Mouse (Mus musculus) myocyte (in vitro differentiated cells): Measurements from ENCODE around the gene Pard3b. TPM values are rescaled to one million over a fixed set of nuclear protein-coding genes. Genes with fewer than 3 reads are reported as not detected.

Experiments
- H3K27me3 ChIP-seq: one replicate; pipeline ENCODE4 v1.6.1; 2011; ENCODE audit not compliant: control insufficient read depth, insufficient read depth, insufficient read length
- H3K36me3 ChIP-seq: one replicate; pipeline ENCODE4 v1.6.1; 2011; ENCODE audit not compliant: control insufficient read depth, insufficient read depth
- H3K4me2 ChIP-seq: one replicate; pipeline ENCODE4 v1.6.1; 2011; ENCODE audit warnings: low read depth, control low read depth
- H3K4me3 ChIP-seq: one replicate; pipeline ENCODE4 v1.5.1; 2011; ENCODE audit warnings: mild to moderate bottlenecking, control low read depth, moderate library complexity
- H3K79me2 ChIP-seq: one replicate; pipeline ENCODE4 v1.6.1; 2011; ENCODE audit not compliant: control insufficient read depth, insufficient read depth
- H3ac ChIP-seq: one replicate; pipeline ENCODE4 v1.6.1; 2011; ENCODE audit not compliant: control insufficient read depth, insufficient read length
- CEBPB ChIP-seq: IDR thresholded peaks from 2 replicates; pipeline ENCODE4 v1.6.1; 2011; ENCODE audit warnings: mild to moderate bottlenecking, moderate library complexity; ENCODE audit not compliant: poor library complexity, insufficient read depth, severe bottlenecking
- E2F4 ChIP-seq: IDR thresholded peaks from one replicate; pipeline ENCODE4 v1.6.1; 2011; ENCODE audit warnings: mild to moderate bottlenecking, control low read depth, moderate library complexity; ENCODE audit not compliant: insufficient read depth
- MAX ChIP-seq: IDR thresholded peaks from one replicate; pipeline ENCODE4 v1.6.1; 2011; ENCODE audit warnings: low read depth, mild to moderate bottlenecking, control low read depth
- MYOD1 ChIP-seq, 3 experiments: IDR thresholded peaks; one replicate each; pipeline ENCODE4 v1.6.1; 2011; ENCODE audit warnings: control low read depth in 2 of 3, low read depth in 2 of 3, mild to moderate bottlenecking in 2 of 3, moderate library complexity in 1 of 3; ENCODE audit not compliant: insufficient read length in 2 of 3, control insufficient read depth in 1 of 3
- MYOG ChIP-seq, 3 experiments: IDR thresholded peaks; one replicate each; pipeline ENCODE4 v1.6.1; 2011; ENCODE audit warnings: control low read depth in 2 of 3, low read depth in 2 of 3, mild to moderate bottlenecking in 2 of 3; ENCODE audit not compliant: insufficient read length in 2 of 3, control insufficient read depth in 1 of 3, insufficient read depth in 1 of 3
- POLR2A ChIP-seq: IDR thresholded peaks from one replicate; pipeline ENCODE4 v1.6.1; 2011; ENCODE audit warnings: low read depth, mild to moderate bottlenecking, control low read depth, moderate library complexity; ENCODE audit not compliant: insufficient read length
- POLR2AphosphoS2 ChIP-seq: IDR thresholded peaks from one replicate; pipeline ENCODE4 v1.6.1; 2011; ENCODE audit warnings: low read depth, control low read depth; ENCODE audit not compliant: insufficient read length
- REST ChIP-seq: IDR thresholded peaks from one replicate; pipeline ENCODE4 v1.6.1; 2011; ENCODE audit warnings: mild to moderate bottlenecking, control low read depth, moderate library complexity; ENCODE audit not compliant: insufficient read depth, insufficient read length
- SRF ChIP-seq: IDR thresholded peaks from one replicate; pipeline ENCODE4 v1.6.1; 2011; ENCODE audit warnings: low read depth; ENCODE audit not compliant: control insufficient read depth, insufficient read length
- TCF12 ChIP-seq: IDR thresholded peaks from one replicate; pipeline ENCODE4 v1.6.1; 2011; ENCODE audit warnings: mild to moderate bottlenecking, control low read depth; ENCODE audit not compliant: poor library complexity, insufficient read depth, severe bottlenecking
- TCF3 ChIP-seq: IDR thresholded peaks from one replicate; pipeline ENCODE4 v1.6.1; 2011; ENCODE audit warnings: low read depth, control low read depth; ENCODE audit not compliant: insufficient read length
- USF1 ChIP-seq: IDR thresholded peaks from one replicate; pipeline ENCODE4 v1.6.1; 2011; ENCODE audit warnings: low read depth, mild to moderate bottlenecking, control low read depth, moderate library complexity
- polyA plus RNA-seq: library from polyadenylated mRNA; unstranded; fragments of >200 nt; fragmentation: generic; extraction: Trizol; gene quantifications from one replicate; pipeline ENCODE4 v1.2.1, GENCODE M21; 2012; ENCODE audit warnings: missing spikeins

Gene Pard3b
- 0.17 TPM for polyA plus RNA-seq

DNA sequence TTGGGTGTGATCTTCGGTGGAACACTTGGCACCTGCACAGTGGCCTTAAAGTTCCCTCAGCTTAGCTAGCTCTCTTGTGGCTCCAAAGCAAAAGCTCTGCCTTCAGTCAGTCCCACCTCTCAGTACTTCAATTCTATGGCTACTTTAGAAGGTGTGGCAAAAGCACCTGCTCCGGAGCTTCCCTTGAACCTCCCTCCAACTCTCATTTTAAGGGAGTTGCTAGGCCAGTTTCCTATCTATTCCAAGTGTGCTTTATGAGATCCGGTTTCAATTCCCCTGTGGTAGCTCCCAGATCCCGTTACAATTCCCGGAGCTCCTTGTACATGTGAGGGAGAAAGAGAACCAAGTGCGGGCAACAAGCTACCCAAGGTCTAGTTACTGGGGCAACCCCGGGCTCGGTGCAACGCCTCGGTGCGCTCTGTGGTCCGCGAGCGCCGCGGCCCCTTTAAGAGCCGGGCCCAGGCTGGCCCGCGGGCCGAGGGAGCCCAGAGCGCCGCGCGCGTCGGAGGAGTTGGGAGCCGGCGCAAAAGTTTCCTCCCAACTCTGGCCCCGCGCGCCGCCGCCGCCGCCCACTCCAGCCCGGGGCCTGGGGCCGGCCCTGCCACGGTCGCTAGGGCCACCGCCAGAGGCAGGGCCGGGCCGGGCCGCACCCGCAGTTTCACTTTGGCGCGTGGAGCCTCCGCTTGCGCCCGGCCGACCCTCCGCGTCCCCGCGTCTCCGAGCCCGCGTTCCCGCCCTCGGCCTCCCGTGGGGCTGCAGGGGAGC lies at the start of gene Pard3b:
Gene Pard3b, plus strand, starts transcription at position 478 of the 765 bp plus-strand sequence.
- TF ChIP-seq SRF (no peak), TCF3 (no peak), MYOG (IDR thresholded peaks at IDR 0.05; ENCODE audit: control insufficient read depth in 1 of 3, insufficient read depth in 1 of 3, insufficient read length in 2 of 3, low read depth in 2 of 3) (no peak), MYOD1 (IDR thresholded peaks at IDR 0.05; ENCODE audit: control insufficient read depth in 1 of 3, insufficient read length in 2 of 3, low read depth in 2 of 3) (no peak), POLR2AphosphoS2 (no peak), REST (no peak), CEBPB (no peak), MAX (no peak), TCF12 (no peak), E2F4 (no peak), POLR2A (no peak), USF1 (no peak)
- no peaks in the 10 kb centered on the region for H3K36me3 ChIP-seq

DNA sequence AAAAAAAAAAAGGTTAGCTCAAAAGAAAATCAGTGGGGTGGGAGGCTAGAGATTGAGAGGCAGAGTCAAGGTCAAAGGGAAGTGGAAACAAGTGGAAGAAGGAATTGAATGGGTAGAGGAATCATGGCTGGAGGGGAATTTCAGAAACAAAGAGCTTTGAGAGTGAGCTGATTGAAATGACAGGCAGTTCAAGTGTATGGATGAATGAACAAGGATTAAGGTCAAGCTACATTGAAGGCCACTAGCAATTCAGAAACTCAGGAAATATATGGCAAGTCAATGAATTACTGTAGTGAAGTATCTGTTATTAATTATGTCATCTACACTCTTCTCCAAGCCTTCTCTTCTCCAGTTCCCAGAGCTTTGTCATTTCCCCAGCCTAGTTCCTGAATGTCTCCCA lies 22.4 kb upstream of the Pard3b start:
- Histone ChIP-seq H3K4me3 (no peak overlapping the region), H3K79me2 (no peaks in the 10 kb centered on the region), H3K4me2 (no peak overlapping the region), H3K27me3 (no peaks in the 10 kb centered on the region), H3K36me3 (no peaks in the 10 kb centered on the region), H3ac (no peak overlapping the region)
- no peak for TF ChIP-seq POLR2AphosphoS2
- TF ChIP-seq TCF3: no peak
- no peak for TF ChIP-seq MYOG (IDR thresholded peaks at IDR 0.05; ENCODE audit: control insufficient read depth in 1 of 3, insufficient read depth in 1 of 3, insufficient read length in 2 of 3, low read depth in 2 of 3)
- TF ChIP-seq SRF: no peak

More for the DNA sequence above, at the start of gene Pard3b:
- Histone ChIP-seq H3K79me2 (no peaks in the 10 kb centered on the region), H3ac (no peak within 1 kb of the TSS), H3K27me3 (no peaks in the 10 kb centered on the region), H3K4me2 (peak within 1 kb of the TSS; percentile 86), H3K4me3 (peak within 1 kb of the TSS; percentile 12)

DNA sequence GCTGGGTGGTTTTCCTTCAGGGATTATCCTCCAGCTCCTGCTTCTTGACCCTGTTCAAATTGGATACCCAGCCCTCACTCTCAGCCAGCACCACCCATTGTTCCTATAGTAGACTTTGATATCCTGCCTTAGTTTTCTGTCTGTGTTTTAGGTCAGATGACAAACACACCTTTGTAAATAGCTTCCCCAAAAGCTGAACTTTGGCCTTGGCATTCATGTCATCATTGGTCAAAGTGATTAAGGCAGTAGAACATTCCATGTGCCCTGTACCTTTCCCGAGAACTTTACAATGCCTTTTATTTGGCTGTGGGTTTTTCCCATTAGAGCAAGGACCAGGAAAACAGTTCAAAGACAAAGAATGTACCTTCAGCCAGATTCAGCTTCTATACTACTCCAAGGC lies 18.0 kb upstream of the Pard3b start:
- H3K36me3 ChIP-seq: no peaks in the 10 kb centered on the region
- H3ac ChIP-seq: no peak overlapping the region
- H3K27me3 ChIP-seq: no peaks in the 10 kb centered on the region
- no peak for TF ChIP-seq POLR2A
- no peak for TF ChIP-seq SRF
- TF ChIP-seq E2F4: no peak
- H3K4me2 ChIP-seq: no peak overlapping the region
- no peaks in the 10 kb centered on the region for H3K79me2 ChIP-seq
- H3K4me3 ChIP-seq: no peak overlapping the region

DNA sequence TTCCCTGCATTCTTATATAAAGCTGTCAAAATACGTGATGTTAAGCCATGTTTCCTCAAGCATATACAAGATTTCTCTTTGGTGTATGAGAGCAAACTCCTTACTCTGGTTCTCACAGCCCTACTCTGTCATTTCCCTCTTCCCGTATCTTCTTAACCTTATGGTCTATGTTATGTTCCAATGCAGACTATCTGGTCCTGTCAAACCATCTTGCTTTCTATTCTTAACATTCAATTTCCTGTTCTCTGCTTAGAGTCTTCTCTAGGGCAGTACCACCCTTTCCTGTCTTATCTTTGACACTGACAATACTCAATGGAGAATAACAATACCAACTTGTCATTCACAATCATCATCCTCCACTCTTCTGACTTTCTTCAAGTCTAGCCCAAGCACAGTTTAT lies 8.8 kb upstream of the Pard3b start:
- Histone ChIP-seq H3K4me2 (no peak overlapping the region), H3ac (no peak overlapping the region), H3K4me3 (no peak overlapping the region), H3K27me3 (no peaks in the 10 kb centered on the region), H3K79me2 (no peaks in the 10 kb centered on the region), H3K36me3 (no peaks in the 10 kb centered on the region)
- TF ChIP-seq POLR2AphosphoS2 (no peak), POLR2A (no peak), REST (no peak), TCF3 (no peak), CEBPB (no peak), MYOD1 (IDR thresholded peaks at IDR 0.05; ENCODE audit: control insufficient read depth in 1 of 3, insufficient read length in 2 of 3, low read depth in 2 of 3) (no peak), MAX (no peak), MYOG (IDR thresholded peaks at IDR 0.05; ENCODE audit: control insufficient read depth in 1 of 3, insufficient read depth in 1 of 3, insufficient read length in 2 of 3, low read depth in 2 of 3) (no peak), E2F4 (no peak), SRF (no peak), TCF12 (no peak), USF1 (no peak)
